ENCODE assay signal across 21 mouse cellular contexts in the genomic region with DNA sequence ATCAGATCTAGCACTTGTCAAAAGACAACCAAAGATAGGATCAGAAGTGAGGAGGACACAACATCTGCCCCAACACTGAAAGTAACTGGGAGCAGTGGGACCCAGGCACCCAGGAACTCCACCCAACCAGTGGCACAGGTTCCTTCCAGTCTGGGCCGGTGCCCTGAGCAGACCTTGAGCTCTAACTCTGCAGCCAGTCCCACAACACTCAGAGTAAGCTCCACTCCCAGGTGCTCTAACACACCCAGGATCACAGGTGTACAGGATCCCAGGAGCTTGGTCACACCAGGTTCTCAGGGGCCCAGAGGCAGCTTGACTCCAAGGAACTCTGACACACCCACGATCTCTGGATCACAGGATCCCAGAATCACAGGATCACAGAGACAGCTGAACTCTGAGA.
"Had no signal": no experiment of that assay in that cellular context is flagged by ENCODE, and none has a peak within 500 bp of the region (broad histone marks: within the 10 kb centered on the region; RNA-seq: fewer than 3 reads in every experiment).

No protein-coding gene starts in this region.

- H3K36me3 ChIP-seq: heart, embryonic 10.5 days; heart, embryonic 12.5 days; hindbrain, embryonic 10.5 days; hindbrain, embryonic 12.5 days; hindbrain, embryonic 15.5 days; limb, embryonic 13.5 days; limb, embryonic 15.5 days; liver, embryonic 12.5 days had no signal

- H3K4me3 ChIP-seq: gastrocnemius, adult 2 months; heart, embryonic 10.5 days; heart, embryonic 12.5 days; hindbrain, embryonic 10.5 days; hindbrain, embryonic 12.5 days; hindbrain, embryonic 15.5 days; layer of hippocampus, adult 2 months; limb, embryonic 13.5 days; limb, embryonic 15.5 days; liver, embryonic 12.5 days had no signal

- H3K27ac ChIP-seq: gastrocnemius, adult 2 months; heart, embryonic 10.5 days; hindbrain, embryonic 10.5 days; hindbrain, embryonic 12.5 days; hindbrain, embryonic 15.5 days; hindbrain, postnatal 0 days; layer of hippocampus, adult 2 months; limb, embryonic 13.5 days; limb, embryonic 15.5 days; liver, embryonic 12.5 days had no signal

- H3K27me3 ChIP-seq: heart, embryonic 12.5 days; hindbrain, embryonic 12.5 days; hindbrain, embryonic 15.5 days; limb, embryonic 13.5 days; limb, embryonic 15.5 days; liver, embryonic 12.5 days had no signal

- H3K9me3 ChIP-seq: heart, embryonic 10.5 days; heart, embryonic 12.5 days; hindbrain, embryonic 12.5 days; hindbrain, embryonic 15.5 days; limb, embryonic 13.5 days; limb, embryonic 15.5 days; liver, embryonic 12.5 days had no signal

- H3K4me1 ChIP-seq: hindbrain, embryonic 10.5 days; hindbrain, embryonic 12.5 days; hindbrain, embryonic 15.5 days; limb, embryonic 13.5 days; limb, embryonic 15.5 days; liver, embryonic 12.5 days had no signal

- DNase-seq: gastrocnemius, adult 2 months; gastrocnemius, postnatal 10 days; gastrocnemius, postnatal 25 days; heart, adult 18-20 months; heart, postnatal 10 days; heart, postnatal 4 days; kidney, adult 18-20 months; kidney, adult 8-10 months; kidney, postnatal 10 days; kidney, postnatal 4 days; left cerebral cortex, postnatal 4 days had no signal

- ATAC-seq: hindbrain, postnatal 0 days; liver, embryonic 12.5 days had no signal

- H3K4me2 ChIP-seq: heart, embryonic 12.5 days; hindbrain, embryonic 12.5 days; hindbrain, embryonic 15.5 days; limb, embryonic 13.5 days; limb, embryonic 15.5 days; liver, embryonic 12.5 days had no signal

- H3K9ac ChIP-seq: heart, embryonic 12.5 days; hindbrain, embryonic 12.5 days; hindbrain, embryonic 15.5 days; limb, embryonic 13.5 days; limb, embryonic 15.5 days; liver, embryonic 12.5 days had no signal
